In the genomic region with DNA sequence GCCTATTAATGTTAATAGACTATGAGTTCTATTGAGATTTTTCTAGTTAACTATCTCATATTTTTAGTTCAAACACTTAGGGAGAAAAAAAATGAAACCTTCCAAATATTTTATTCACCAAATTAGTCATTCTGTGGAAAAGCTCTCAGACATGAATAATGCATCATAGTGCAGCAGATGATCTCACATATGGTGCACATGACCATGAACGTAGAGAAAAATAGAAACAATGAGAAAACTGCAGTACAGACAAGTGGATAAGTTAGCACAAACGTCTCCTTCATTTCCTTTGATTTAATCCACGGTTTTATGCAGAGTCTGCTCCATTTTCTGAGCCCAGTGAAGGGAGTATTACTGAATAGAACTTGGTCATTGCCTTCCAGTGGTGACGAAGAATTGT, we compare ENCODE assay signal across 24 mouse cellular contexts.
A peak's percentile ranks its signal among the peaks of the same experiment; 100 is the strongest.
DNase-seq lines count a peak whose midpoint lies in the region; ATAC-seq lines count a peak whose summit lies in the region.
"Had no signal": no experiment of that assay in that cellular context is flagged by ENCODE, and none has a peak within 500 bp of the region (broad histone marks: within the 10 kb centered on the region; RNA-seq: fewer than 3 reads in every experiment).

No protein-coding gene starts in this region.

- no peak overlapping the region for H3K9ac ChIP-seq in forebrain, embryonic 13.5 days
- H3K9ac ChIP-seq in forebrain, embryonic 11.5 days (ENCODE audit: low read length) = no peak overlapping the region
- no peak overlapping the region for H3K9ac ChIP-seq in midbrain, embryonic 13.5 days (replicated peaks)
- H3K9ac ChIP-seq: embryonic facial prominence, embryonic 15.5 days; hindbrain, embryonic 14.5 days; limb, embryonic 15.5 days; liver, embryonic 15.5 days; midbrain, embryonic 15.5 days; neural tube, embryonic 13.5 days had no signal

- no peaks in the 10 kb centered on the region for H3K36me3 ChIP-seq in forebrain, embryonic 13.5 days (ENCODE audit: poor library complexity, severe bottlenecking)
- no peaks in the 10 kb centered on the region for H3K36me3 ChIP-seq in forebrain, embryonic 11.5 days (ENCODE audit: control insufficient read depth, insufficient read depth, low read length)
- H3K36me3 ChIP-seq in midbrain, embryonic 13.5 days = no peaks in the 10 kb centered on the region
- H3K36me3 ChIP-seq: embryonic facial prominence, embryonic 15.5 days; heart, embryonic 10.5 days; limb, embryonic 15.5 days; liver, embryonic 15.5 days; midbrain, embryonic 15.5 days; neural tube, embryonic 13.5 days had no signal

- no peak overlapping the region for H3K4me2 ChIP-seq in forebrain, embryonic 13.5 days
- no peak overlapping the region for H3K4me2 ChIP-seq in forebrain, embryonic 11.5 days (ENCODE audit: low read depth, low read length, severe bottlenecking)
- no peak overlapping the region for H3K4me2 ChIP-seq in midbrain, embryonic 13.5 days (replicated peaks)
- H3K4me2 ChIP-seq: embryonic facial prominence, embryonic 15.5 days; hindbrain, embryonic 14.5 days; limb, embryonic 15.5 days; liver, embryonic 15.5 days; midbrain, embryonic 15.5 days; neural tube, embryonic 13.5 days had no signal

- 58% methylated on average over 4 of the region's 4 CpGs for WGBS in forebrain, embryonic 13.5 days
- WGBS in forebrain, embryonic 11.5 days = 77% methylated on average over 4 of the region's 4 CpGs
- WGBS in midbrain, embryonic 13.5 days = 71% methylated on average over 4 of the region's 4 CpGs

- H3K4me3 ChIP-seq in forebrain, embryonic 13.5 days = no peak overlapping the region
- no peak overlapping the region for H3K4me3 ChIP-seq in forebrain, embryonic 11.5 days (ENCODE audit: low read depth, low read length)
- no peak overlapping the region for H3K4me3 ChIP-seq in midbrain, embryonic 13.5 days (replicated peaks)
- H3K4me3 ChIP-seq: embryonic facial prominence, embryonic 15.5 days; heart, embryonic 10.5 days; limb, embryonic 15.5 days; liver, embryonic 15.5 days; midbrain, embryonic 15.5 days; neural tube, embryonic 13.5 days had no signal

- no peaks in the 10 kb centered on the region for H3K27me3 ChIP-seq in forebrain, embryonic 13.5 days
- no peaks in the 10 kb centered on the region for H3K27me3 ChIP-seq in forebrain, embryonic 11.5 days (ENCODE audit: control insufficient read depth, insufficient read depth, low read length)
- H3K27me3 ChIP-seq in midbrain, embryonic 13.5 days = no peaks in the 10 kb centered on the region
- H3K27me3 ChIP-seq: embryonic facial prominence, embryonic 15.5 days; limb, embryonic 15.5 days; liver, embryonic 15.5 days; midbrain, embryonic 15.5 days; neural tube, embryonic 13.5 days had no signal

- no peaks in the 10 kb centered on the region for H3K9me3 ChIP-seq in forebrain, embryonic 13.5 days (replicated peaks)
- H3K9me3 ChIP-seq in forebrain, embryonic 11.5 days (ENCODE audit: control insufficient read depth, low read length) = no peaks in the 10 kb centered on the region
- no peaks in the 10 kb centered on the region for H3K9me3 ChIP-seq in midbrain, embryonic 13.5 days
- H3K9me3 ChIP-seq: embryonic facial prominence, embryonic 15.5 days; heart, embryonic 10.5 days; limb, embryonic 15.5 days; liver, embryonic 15.5 days; midbrain, embryonic 15.5 days; neural tube, embryonic 13.5 days had no signal

- no peaks in the 10 kb centered on the region for H3K4me1 ChIP-seq in forebrain, embryonic 13.5 days
- H3K4me1 ChIP-seq in forebrain, embryonic 11.5 days (replicated peaks; ENCODE audit: control insufficient read depth, insufficient read depth, low read length) = no peaks in the 10 kb centered on the region
- H3K4me1 ChIP-seq in midbrain, embryonic 13.5 days (replicated peaks) = 0 out of 2 replicates have a peak, but pooled peaks cover 3% of the 10 kb centered on the region
- H3K4me1 ChIP-seq: embryonic facial prominence, embryonic 15.5 days; heart, embryonic 10.5 days; liver, embryonic 15.5 days; midbrain, embryonic 15.5 days; neural tube, embryonic 13.5 days had no signal

- no peak overlapping the region for H3K27ac ChIP-seq in forebrain, embryonic 13.5 days
- H3K27ac ChIP-seq in forebrain, embryonic 11.5 days (ENCODE audit: low read depth, low read length) = no peak overlapping the region
- no peak overlapping the region for H3K27ac ChIP-seq in midbrain, embryonic 13.5 days
- H3K27ac ChIP-seq: embryonic facial prominence, embryonic 15.5 days; heart, embryonic 10.5 days; hindbrain, embryonic 14.5 days; limb, embryonic 15.5 days; liver, embryonic 15.5 days; midbrain, embryonic 15.5 days; neural tube, embryonic 13.5 days had no signal

- no peak for DNase-seq in forebrain, embryonic 11.5 days (ENCODE audit: low spot score)
- peak; percentile 8 to 78 for DNase-seq in layer of hippocampus, adult 18-20 months (ENCODE audit: low spot score in 2 of 2)
- DNase-seq in layer of hippocampus, postnatal 25 days (ENCODE audit: extremely low spot score in 1 of 2, low spot score in 1 of 2) = no peak
- DNase-seq in brain, embryonic 18.5 days (ENCODE audit: low read depth, low spot score) = peak; percentile 65
- DNase-seq in layer of hippocampus, adult 9-11 months = peak; percentile 49
- DNase-seq in lung, adult 18-20 months = no peak
- DNase-seq: adrenal gland, adult 8-10 months; cerebellum, adult 11 months; cerebellum, adult 9-11 months; heart, postnatal 4 days; kidney, adult 2 months; kidney, postnatal 10 days; lung, postnatal 4 days; retina, postnatal 1 day had no signal

- peak; percentile 55; the same call in 1 of the 2 replicates for ATAC-seq in forebrain, embryonic 13.5 days
- no peak for ATAC-seq in forebrain, embryonic 11.5 days (replicated peaks; ENCODE audit: low FRiP score)
- ATAC-seq in midbrain, embryonic 13.5 days = no peak
- ATAC-seq: activated CD4-positive, CD25-positive, alpha-beta regulatory T cell, adult 4 months; midbrain, embryonic 15.5 days had no signal

Comparison
In these comparisons a context has a peak if more than half of its experiments do, and no peak if none do; other contexts are left out.
1. DNase-seq: peak in layer of hippocampus, adult 18-20 months (2 of 2), brain, embryonic 18.5 days (single experiment) and layer of hippocampus, adult 9-11 months (single experiment); none in forebrain, embryonic 11.5 days (single experiment), layer of hippocampus, postnatal 25 days (0 of 2) and lung, adult 18-20 months (0 of 2).